Mouse (Mus musculus) E14TG2a.4 (cell line): ENCODE measurements around the gene Kirrel3.

ENCODE experiments used
- CTCF ChIP-seq: conservative IDR thresholded peaks from 2 replicates; pipeline ENCODE4 v1.5.1; 2014; ENCODE audit warnings: low read length
- NANOG ChIP-seq: IDR thresholded peaks from 2 replicates; pipeline ENCODE4 v1.6.1; 2014; ENCODE audit warnings: borderline replicate concordance, low read length, mixed read lengths
- POU5F1 ChIP-seq: IDR thresholded peaks from 2 replicates; pipeline ENCODE4 v1.6.1; 2014; ENCODE audit warnings: low read length, borderline replicate concordance

GRCm38 (mm10) chr9:34573906-34574305, 88.2 kb downstream of the Kirrel3 start:
- TF ChIP-seq CTCF (no peak), NANOG (no peak), POU5F1 (no peak)
